Comparison of ENCODE assay signal across 26 mouse cellular contexts in the genomic region with DNA sequence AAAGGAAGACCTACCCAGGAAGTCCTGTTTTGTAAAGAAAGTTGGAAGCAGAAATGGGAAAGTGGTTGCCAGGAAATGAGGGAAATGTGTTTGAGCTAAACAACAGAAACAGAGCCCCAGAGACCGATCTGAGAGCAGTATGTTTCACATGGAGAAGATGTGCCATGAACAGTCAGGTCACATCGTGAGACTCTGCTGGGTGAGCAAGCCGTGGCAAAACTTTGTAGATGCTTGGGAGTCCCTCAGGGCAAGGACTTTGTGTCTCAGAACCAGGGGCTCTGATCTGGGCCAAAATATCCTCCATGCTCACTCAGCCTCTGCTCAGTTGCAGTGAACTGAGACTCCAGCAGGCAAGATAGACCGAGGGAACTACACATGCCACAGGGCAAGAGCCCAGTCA. TPM values are rescaled to one million over a fixed set of nuclear protein-coding genes. Genes with fewer than 3 reads are reported as not detected.
A peak's percentile ranks its signal among the peaks of the same experiment; 100 is the strongest.
DNase-seq lines count a peak whose midpoint lies in the region; ATAC-seq and TF ChIP-seq lines count a peak whose summit lies in the region.
"Had no signal": no experiment of that assay in that cellular context is flagged by ENCODE, and none has a peak within 500 bp of the region (broad histone marks: within the 10 kb centered on the region; RNA-seq: fewer than 3 reads in every experiment).

No protein-coding gene starts in this region.

- no peaks in the 10 kb centered on the region for H3K9me3 ChIP-seq in hindbrain, embryonic 13.5 days
- H3K9me3 ChIP-seq: embryonic facial prominence, embryonic 10.5 days; embryonic facial prominence, embryonic 12.5 days; forebrain, embryonic 13.5 days; forebrain, embryonic 15.5 days; G1E had no signal

- 48% methylated on average over 4 of the region's 4 CpGs for WGBS in heart, adult 2 months
- 85% methylated on average over 4 of the region's 4 CpGs for WGBS in hindbrain, embryonic 13.5 days

- no peak overlapping the region for H3K4me2 ChIP-seq in hindbrain, embryonic 13.5 days
- H3K4me2 ChIP-seq: embryonic facial prominence, embryonic 12.5 days; forebrain, embryonic 13.5 days; forebrain, embryonic 15.5 days had no signal

- no peaks in the 10 kb centered on the region for H3K27me3 ChIP-seq in heart, adult 2 months (ENCODE audit: control insufficient read depth, insufficient read depth, low read length)
- H3K27me3 ChIP-seq in hindbrain, embryonic 13.5 days, result no peaks in the 10 kb centered on the region
- H3K27me3 ChIP-seq: embryonic facial prominence, embryonic 12.5 days; forebrain, embryonic 15.5 days; Patski had no signal

- peak overlapping the region; percentile 63; the same call in 1 of the 2 replicates for H3K27ac ChIP-seq in gastrocnemius, adult 2 months
- H3K27ac ChIP-seq in heart, adult 2 months, result peak overlapping the region; percentile 49; the same call in 1 of the 2 replicates
- H3K27ac ChIP-seq in brown adipose tissue, adult 24 weeks (replicated peaks; ENCODE audit: low read depth, low read length), result peak overlapping the region; percentile 31
- H3K27ac ChIP-seq in hindbrain, embryonic 13.5 days, result no peak overlapping the region
- H3K27ac ChIP-seq: embryonic facial prominence, embryonic 10.5 days; embryonic facial prominence, embryonic 12.5 days; forebrain, embryonic 13.5 days; forebrain, embryonic 15.5 days had no signal

- no peaks in the 10 kb centered on the region for H3K79me2 ChIP-seq in heart, adult 2 months (replicated peaks; ENCODE audit: control insufficient read depth, insufficient read depth, low read length)

- no peak for TF ChIP-seq CTCF in gastrocnemius, adult 2 months (IDR thresholded peaks at IDR 0.05)
- TF ChIP-seq CTCF in heart, adult 2 months (IDR thresholded peaks at IDR 0.05), result no peak

- no peak for TF ChIP-seq POLR2A in heart, adult 2 months (IDR thresholded peaks at IDR 0.05; ENCODE audit: insufficient read depth, low read depth, low read length)

- peaks cover 25% of the 10 kb centered on the region for H3K4me1 ChIP-seq in heart, adult 2 months (ENCODE audit: control insufficient read depth, insufficient read depth, low read length)
- H3K4me1 ChIP-seq in brown adipose tissue, adult 24 weeks (ENCODE audit: control insufficient read depth, insufficient read depth, insufficient read length, low read length), result peaks cover 7% of the 10 kb centered on the region
- H3K4me1 ChIP-seq in hindbrain, embryonic 13.5 days (replicated peaks), result no peaks in the 10 kb centered on the region
- H3K4me1 ChIP-seq: embryonic facial prominence, embryonic 10.5 days; embryonic facial prominence, embryonic 12.5 days; forebrain, embryonic 13.5 days; forebrain, embryonic 15.5 days had no signal

- intact Hi-C loops in gastrocnemius, adult 2 months (cut with DNase I), result no loop called here
- intact Hi-C loops in heart, adult 2 months (cut with DNase I), result no loop called here
- intact Hi-C loops in heart, postnatal 14 days (cut with DNase I), result no loop called here

- DNase-seq in gastrocnemius, adult 2 months, result no peak
- DNase-seq in gastrocnemius, postnatal 4 days (ENCODE audit: low spot score in 2 of 2), result no peak
- no peak for DNase-seq in heart, adult 2 months
- no peak for DNase-seq in heart, postnatal 14 days
- peak; percentile 28 for DNase-seq in fat pad, adult 2 months (ENCODE audit: extremely low read depth, low read depth, low spot score)
- DNase-seq: adrenal gland, adult 8-10 months; adrenal gland, postnatal 25 days; B cell, adult 2 months; cerebellum, adult 11-12 months; cerebellum, adult 2 months; cerebellum, adult 9-10 months; cerebellum, postnatal 10 days; cerebellum, postnatal 25 days; forebrain, postnatal 0 days had no signal

- no peak for ATAC-seq in hindbrain, embryonic 13.5 days (ENCODE audit: low FRiP score)
- ATAC-seq: activated CD4-positive, CD25-positive, alpha-beta regulatory T cell, adult 4 months; CD4-positive, CD25-positive, alpha-beta regulatory T cell, adult 4 months; forebrain, embryonic 13.5 days; forebrain, embryonic 15.5 days; forebrain, postnatal 0 days; Patski had no signal

- no peak overlapping the region for H3K4me3 ChIP-seq in gastrocnemius, adult 2 months
- no peak overlapping the region for H3K4me3 ChIP-seq in heart, adult 2 months
- H3K4me3 ChIP-seq in brown adipose tissue, adult 24 weeks (ENCODE audit: insufficient read depth, low read depth, low read length), result no peak overlapping the region
- H3K4me3 ChIP-seq in hindbrain, embryonic 13.5 days, result no peak overlapping the region
- H3K4me3 ChIP-seq: embryonic facial prominence, embryonic 10.5 days; embryonic facial prominence, embryonic 12.5 days; erythroblast, embryonic 14.5 days; forebrain, embryonic 13.5 days; forebrain, embryonic 15.5 days had no signal

- peaks cover 29% of the 10 kb centered on the region for H3K36me3 ChIP-seq in heart, adult 2 months (ENCODE audit: control insufficient read depth, insufficient read depth, low read length)
- H3K36me3 ChIP-seq in hindbrain, embryonic 13.5 days, result no peaks in the 10 kb centered on the region
- H3K36me3 ChIP-seq: embryonic facial prominence, embryonic 10.5 days; embryonic facial prominence, embryonic 12.5 days; forebrain, embryonic 15.5 days; G1E had no signal

- no peak overlapping the region for H3K9ac ChIP-seq in heart, adult 2 months (ENCODE audit: low read depth, low read length)
- H3K9ac ChIP-seq in hindbrain, embryonic 13.5 days, result no peak overlapping the region
- H3K9ac ChIP-seq: embryonic facial prominence, embryonic 12.5 days; forebrain, embryonic 13.5 days; forebrain, embryonic 15.5 days; forebrain, postnatal 0 days had no signal

- TF ChIP-seq EP300 in heart, adult 2 months (IDR thresholded peaks at IDR 0.05; ENCODE audit: insufficient read depth, low read depth, low read length), result no peak

RNA-seq across cellular contexts. Expression of a gene that starts 15.9 kb away (rescaled TPM):
- total RNA-seq in gastrocnemius, adult 2 months (2021), result 1 to 10 TPM; 4.3 to 6.4 TPM
- 1 to 10 TPM; 5.5 to 6.6 TPM for total RNA-seq in gastrocnemius, postnatal 4 days (2021)
- total RNA-seq in heart, adult 2 months (2021), result 10 to 100 TPM in 1 of 2 experiments, 1 to 10 TPM in 1; 9.6 to 11.9 TPM
- polyA plus RNA-seq in heart, adult 2 months (2012; rRNA removed), result 7.5 and 11.2 TPM in 2 replicates
- total RNA-seq in heart, postnatal 14 days (2021), result 10 to 100 TPM; 11.1 to 13.5 TPM
- 3.4 and 3.7 TPM in 2 replicates for polyA plus RNA-seq in brown adipose tissue, adult 24 weeks (2012; ENCODE audit: insufficient read depth, insufficient read length, missing spikeins)
- polyA plus RNA-seq in hindbrain, embryonic 13.5 days (2015; fragmentation: Nextera tagmentation; extraction: Ambion mirVana), result 1.2 and 1.9 TPM in 2 replicates
- total RNA-seq: CH12.LX had no signal
- polyA plus RNA-seq: CD4-positive, CD25-positive, alpha-beta regulatory T cell, adult 4 months; erythroblast, embryonic 14.5 days; G1E had no signal
